Mouse (Mus musculus) hindbrain, embryonic 15.5 days (tissue): ENCODE measurements around the gene Mfsd7a. TPM values are rescaled to one million over a fixed set of nuclear protein-coding genes. Genes with fewer than 3 reads are reported as not detected.

Experiments used
- ATAC-seq: fragments of 200-750 bp; cut with Nextera tagmentation; 2 replicates; pipeline ENCODE4 v1.8.0; 2017; ENCODE audit warnings: low read depth, moderate number of reproducible peaks, moderate TSS enrichment; ENCODE audit not compliant: low FRiP score
- H3K27ac ChIP-seq: fragments of 300-500 bp; sonication (generic); replicated peaks from 2 replicates; pipeline ENCODE4 v1.5.1; 2015; ENCODE audit warnings: mild to moderate bottlenecking, inconsistent platforms
- H3K27me3 ChIP-seq: fragments of 300-500 bp; sonication (generic); 2 replicates; pipeline ENCODE4 v1.6.1; 2015; ENCODE audit warnings: control low read depth, inconsistent platforms
- H3K36me3 ChIP-seq: fragments of 300-500 bp; sonication (generic); 2 replicates; pipeline ENCODE4 v1.6.1; 2015; ENCODE audit warnings: control low read depth, inconsistent platforms
- H3K4me1 ChIP-seq: fragments of 300-500 bp; sonication (generic); replicated peaks from 2 replicates; pipeline ENCODE4 v1.6.1; 2015; ENCODE audit warnings: control low read depth, inconsistent platforms
- H3K4me2 ChIP-seq: fragments of 300-500 bp; sonication (generic); 2 replicates; pipeline ENCODE4 v1.6.1; 2015; ENCODE audit warnings: moderate library complexity, mild to moderate bottlenecking, inconsistent platforms
- H3K4me3 ChIP-seq: fragments of 300-500 bp; sonication (generic); 2 replicates; pipeline ENCODE4 v1.5.1; 2015; ENCODE audit warnings: mild to moderate bottlenecking, inconsistent platforms
- H3K9ac ChIP-seq: fragments of 300-500 bp; sonication (generic); 2 replicates; pipeline ENCODE4 v1.6.1; 2015; ENCODE audit warnings: inconsistent platforms
- H3K9me3 ChIP-seq: fragments of 300-500 bp; sonication (generic); 2 replicates; pipeline ENCODE4 v1.6.1; 2016; ENCODE audit warnings: control low read depth, inconsistent platforms
- WGBS: fragments of 180-500 bp; shearing (Covaris S2); methylation state at CpG from one replicate; pipeline ENCODE4 v1.1.7; 2015; 5-methylcytosine and 5-hydroxymethylcytosine counted together
- polyA plus RNA-seq: library from polyadenylated mRNA; unstranded; fragments of >200 nt; fragmentation: Nextera tagmentation; extraction: Ambion mirVana; gene quantifications from 2 replicates; pipeline ENCODE4 v1.2.1, GENCODE M21; 2015

The Mfsd7a gene
- polyA plus RNA-seq, 1 experiment from 2014 or later = 0.09 TPM

DNA sequence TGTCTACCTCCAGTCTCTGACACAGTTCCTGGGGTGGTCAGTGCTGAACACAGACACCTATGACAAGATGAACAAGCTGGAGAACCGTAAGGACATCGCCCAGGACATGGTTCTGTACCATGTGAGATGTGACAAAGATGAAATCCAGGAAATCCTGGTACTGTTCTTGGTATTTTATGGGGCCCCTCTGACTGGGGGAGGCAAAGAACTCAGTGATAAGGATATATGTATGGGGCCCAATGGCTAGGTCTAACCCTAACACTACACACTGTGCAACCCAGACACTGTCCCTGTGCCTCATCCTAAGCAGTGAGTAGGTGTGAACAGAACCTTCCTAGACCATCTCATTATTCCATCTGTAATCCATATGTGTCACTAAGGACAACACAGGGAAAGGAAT lies 25.3 kb downstream of the Mfsd7a start:
- no peaks in the 10 kb centered on the region for H3K9me3 ChIP-seq
- H3K27me3 ChIP-seq = no peaks in the 10 kb centered on the region
- no peak overlapping the region for H3K27ac ChIP-seq
- 88% methylated on average over 2 of the region's 2 CpGs for WGBS
- H3K4me1 ChIP-seq = no peaks in the 10 kb centered on the region
- ATAC-seq = no peak
- no peak overlapping the region for H3K4me3 ChIP-seq
- H3K9ac ChIP-seq = no peak overlapping the region
- H3K4me2 ChIP-seq = no peak overlapping the region
- no peaks in the 10 kb centered on the region for H3K36me3 ChIP-seq

GRCm38 (mm10) chr5:108422741-108423140 lies 25.9 kb downstream of the Mfsd7a start:
- WGBS = 84% methylated on average over 3 of the region's 3 CpGs
- H3K9ac ChIP-seq = no peak overlapping the region
- H3K27ac ChIP-seq = no peak overlapping the region
- no peak for ATAC-seq
- H3K36me3 ChIP-seq = no peaks in the 10 kb centered on the region
- H3K9me3 ChIP-seq = no peaks in the 10 kb centered on the region
- no peak overlapping the region for H3K4me3 ChIP-seq
- H3K27me3 ChIP-seq = no peaks in the 10 kb centered on the region
- no peaks in the 10 kb centered on the region for H3K4me1 ChIP-seq
- H3K4me2 ChIP-seq = no peak overlapping the region

GRCm38 (mm10) chr5:108414711-108415110 lies 34.0 kb downstream of the Mfsd7a start:
- no peak overlapping the region for H3K9ac ChIP-seq
- H3K27ac ChIP-seq = no peak overlapping the region
- WGBS = 90% methylated on average over 2 of the region's 2 CpGs
- no peak for ATAC-seq
- no peaks in the 10 kb centered on the region for H3K9me3 ChIP-seq
- no peaks in the 10 kb centered on the region for H3K36me3 ChIP-seq
- H3K27me3 ChIP-seq = no peaks in the 10 kb centered on the region
- no peaks in the 10 kb centered on the region for H3K4me1 ChIP-seq
- no peak overlapping the region for H3K4me2 ChIP-seq
- H3K4me3 ChIP-seq = no peak overlapping the region

GRCm38 (mm10) chr5:108406977-108407376 lies 41.7 kb downstream of the Mfsd7a start:
- WGBS = 76% methylated on average over 2 of the region's 2 CpGs

DNA sequence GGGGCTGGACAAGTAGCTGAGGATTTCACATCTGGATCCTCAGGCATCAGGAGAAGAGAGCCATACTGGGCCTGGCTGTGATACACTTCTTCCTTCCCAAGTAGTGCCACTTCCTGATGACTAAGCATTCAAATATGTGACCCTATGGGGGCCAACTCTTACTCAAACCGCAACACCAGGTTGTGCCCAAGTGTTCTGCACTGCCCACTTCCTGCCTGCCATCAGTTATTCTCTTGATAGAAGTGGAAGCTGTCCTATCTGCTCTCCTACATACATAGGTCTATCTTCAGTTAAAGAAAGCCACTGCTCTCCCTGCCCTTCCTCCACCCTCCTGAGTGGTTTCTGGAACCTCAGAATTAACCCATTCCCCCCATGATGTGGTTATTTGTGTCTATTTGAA lies 43.2 kb downstream of the Mfsd7a start:
- Histone ChIP-seq H3K4me3 (no peak overlapping the region), H3K4me2 (no peak overlapping the region), H3K9ac (no peak overlapping the region), H3K4me1 (no peaks in the 10 kb centered on the region), H3K9me3 (no peaks in the 10 kb centered on the region), H3K27ac (no peak overlapping the region), H3K36me3 (no peaks in the 10 kb centered on the region), H3K27me3 (no peaks in the 10 kb centered on the region)
- ATAC-seq = no peak
- whole genome bisulfite sequencing = 67% methylated on average over 1 of the region's 1 CpGs

More at GRCm38 (mm10) chr5:108406977-108407376, 41.7 kb downstream of the Mfsd7a start:
- no peaks in the 10 kb centered on the region for H3K4me1 ChIP-seq
- H3K36me3 ChIP-seq = no peaks in the 10 kb centered on the region
- no peak overlapping the region for H3K27ac ChIP-seq
- no peak for ATAC-seq
- no peak overlapping the region for H3K9ac ChIP-seq
- H3K9me3 ChIP-seq = no peaks in the 10 kb centered on the region
- no peaks in the 10 kb centered on the region for H3K27me3 ChIP-seq
- no peak overlapping the region for H3K4me3 ChIP-seq
- no peak overlapping the region for H3K4me2 ChIP-seq

DNA sequence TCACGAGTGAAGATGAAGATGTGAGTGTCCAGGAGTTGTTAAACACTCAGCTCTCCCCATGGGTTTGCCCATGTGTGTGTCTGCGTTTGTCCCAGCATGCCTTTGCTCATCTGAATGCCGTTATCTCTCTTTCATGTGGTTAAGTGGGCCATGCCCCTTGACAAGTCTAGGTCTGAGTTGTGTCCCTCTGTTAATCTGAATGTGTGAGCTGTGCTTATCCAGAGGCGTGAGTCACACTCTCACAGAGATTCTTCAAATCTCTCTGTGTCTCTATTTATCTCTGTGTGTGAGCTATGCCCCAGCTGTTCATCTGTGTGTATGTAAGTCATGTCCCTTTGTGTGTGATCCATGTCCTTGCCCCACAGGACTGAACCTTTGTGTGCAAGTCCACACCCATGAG lies 45.2 kb downstream of the Mfsd7a start:
- ATAC-seq = no peak
- WGBS = 81% methylated on average over 4 of the region's 4 CpGs
- H3K27me3 ChIP-seq = no peaks in the 10 kb centered on the region

More for the DNA sequence above, 45.2 kb downstream of the Mfsd7a start:
- Histone ChIP-seq H3K9me3 (no peaks in the 10 kb centered on the region), H3K9ac (no peak overlapping the region), H3K4me3 (no peak overlapping the region), H3K4me1 (no peaks in the 10 kb centered on the region), H3K4me2 (no peak overlapping the region), H3K27ac (no peak overlapping the region), H3K36me3 (no peaks in the 10 kb centered on the region)

Other genes starting within 250 kb of the Mfsd7a start
- gene Dr1, start 180.0 kb downstream of the Mfsd7a start, polyA plus RNA-seq = 39.8 and 41.8 TPM in 2 replicates
- gene Pigg, start 136.3 kb downstream of the Mfsd7a start, polyA plus RNA-seq = 4.9 and 5.6 TPM in 2 replicates
- gene Gm42517, start 81.0 kb downstream of the Mfsd7a start, polyA plus RNA-seq = 2.8 and 3.8 TPM in 2 replicates
- 0.12 and 0.13 TPM in 2 replicates for gene Pde6b, start 60.5 kb downstream of the Mfsd7a start, polyA plus RNA-seq
- gene Atp5k, start 14.4 kb downstream of the Mfsd7a start, polyA plus RNA-seq = 430 and 504 TPM in 2 replicates
- gene Pcgf3, start 12.3 kb upstream of the Mfsd7a start, polyA plus RNA-seq = 24.0 and 24.3 TPM in 2 replicates
- 170 and 187 TPM in 2 replicates for gene Cplx1, start 101.1 kb upstream of the Mfsd7a start, polyA plus RNA-seq
- 48.1 and 56.7 TPM in 2 replicates for gene Gak, start 180.9 kb upstream of the Mfsd7a start, polyA plus RNA-seq
- gene Tmem175, start 180.9 kb upstream of the Mfsd7a start, polyA plus RNA-seq = 26.3 and 27.1 TPM in 2 replicates
- 11.0 and 11.8 TPM in 2 replicates for gene Idua, start 211.4 kb upstream of the Mfsd7a start, polyA plus RNA-seq
- 31.0 and 32.9 TPM in 2 replicates for gene Dgkq, start 220.8 kb upstream of the Mfsd7a start, polyA plus RNA-seq
- gene Slc26a1, start 226.7 kb upstream of the Mfsd7a start, polyA plus RNA-seq = 3.0 and 4.1 TPM in 2 replicates
- gene Fgfrl1, start 243.5 kb upstream of the Mfsd7a start, polyA plus RNA-seq = 8.1 and 8.9 TPM in 2 replicates